Mouse (Mus musculus) bone marrow, adult 2 months (tissue): ENCODE results near the gene Dcaf15.

Experiments used
- CTCF ChIP-seq: fragments of 200-500 bp; IDR thresholded peaks from 2 replicates; pipeline ENCODE4 v1.5.1; 2011; ENCODE audit warnings: low read length, control low read depth; ENCODE audit not compliant: control insufficient read depth, insufficient read depth
- POLR2A ChIP-seq: fragments of 200-500 bp; IDR thresholded peaks from 2 replicates; pipeline ENCODE4 v1.6.1; 2011; ENCODE audit warnings: low read depth, mild to moderate bottlenecking, control low read depth, low read length, borderline replicate concordance; ENCODE audit not compliant: control insufficient read depth

DNA sequence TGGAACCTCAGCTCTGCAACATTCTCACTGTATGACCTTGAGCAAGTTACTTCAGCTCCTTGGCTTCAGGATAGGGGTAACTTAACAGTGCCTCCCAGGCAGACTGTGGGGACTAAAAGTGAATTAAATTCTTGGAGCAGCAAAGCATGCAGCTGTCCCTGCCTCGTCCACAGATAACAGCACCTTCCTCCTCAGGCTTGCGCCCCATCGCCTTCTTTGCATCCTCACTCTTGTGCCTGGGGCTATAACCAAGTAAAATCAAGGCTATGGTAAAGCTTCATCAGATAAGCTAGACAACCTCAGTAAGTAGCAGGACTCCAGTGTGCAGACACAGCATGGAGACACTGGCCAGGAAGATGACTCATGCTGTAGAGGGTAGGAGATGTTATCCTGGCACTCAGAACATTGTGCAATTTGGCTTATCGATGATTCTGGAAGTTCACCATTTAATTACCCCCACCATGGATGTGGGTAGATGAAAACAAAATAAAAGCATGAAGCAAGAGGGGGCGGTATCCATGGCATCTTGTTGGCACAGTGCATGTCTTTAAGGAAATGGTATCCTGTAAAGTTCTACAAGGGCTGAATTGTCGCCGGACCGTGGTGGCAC lies 40.2 kb upstream of the Dcaf15 start:
- TF ChIP-seq POLR2A, result no peak
- no peak for TF ChIP-seq CTCF
